Mouse (Mus musculus) hindbrain, embryonic 12.5 days (tissue): ENCODE data around the gene Ebf1. TPM values are rescaled to one million over a fixed set of nuclear protein-coding genes. Genes with fewer than 3 reads are reported as not detected.

Source experiments
- ATAC-seq: fragments of 200-750 bp; cut with Nextera tagmentation; 2 replicates; pipeline ENCODE4 v1.8.0; 2017; ENCODE audit warnings: moderate TSS enrichment; ENCODE audit not compliant: low FRiP score
- H3K27ac ChIP-seq: fragments of 300-500 bp; sonication (generic); 2 replicates; pipeline ENCODE4 v1.5.1; 2016; ENCODE audit warnings: mild to moderate bottlenecking
- H3K27me3 ChIP-seq: fragments of 300-500 bp; sonication (generic); 2 replicates; pipeline ENCODE4 v1.6.1; 2016; ENCODE audit warnings: mild to moderate bottlenecking
- H3K36me3 ChIP-seq: fragments of 300-500 bp; sonication (generic); 2 replicates; pipeline ENCODE4 v1.6.1; 2016; ENCODE audit warnings: mild to moderate bottlenecking
- H3K4me1 ChIP-seq: fragments of 300-500 bp; sonication (generic); 2 replicates; pipeline ENCODE4 v1.6.1; 2016
- H3K4me2 ChIP-seq: fragments of 300-500 bp; sonication (generic); replicated peaks from 2 replicates; pipeline ENCODE4 v1.6.1; 2016; ENCODE audit warnings: mild to moderate bottlenecking
- H3K4me3 ChIP-seq: fragments of 300-500 bp; sonication (generic); 2 replicates; pipeline ENCODE4 v1.5.1; 2016; ENCODE audit warnings: mild to moderate bottlenecking
- H3K9ac ChIP-seq: fragments of 300-500 bp; sonication (generic); 2 replicates; pipeline ENCODE4 v1.6.1; 2016; ENCODE audit warnings: mild to moderate bottlenecking, moderate library complexity
- H3K9me3 ChIP-seq: fragments of 300-500 bp; sonication (generic); replicated peaks from 2 replicates; pipeline ENCODE4 v1.6.1; 2016; ENCODE audit warnings: mild to moderate bottlenecking
- WGBS: fragments of 180-500 bp; shearing (Covaris S2); methylation state at CpG from one replicate; pipeline ENCODE4 v1.1.7; 2016; 5-methylcytosine and 5-hydroxymethylcytosine counted together
- polyA plus RNA-seq: library from polyadenylated mRNA; unstranded; fragments of >200 nt; fragmentation: Nextera tagmentation; extraction: Ambion mirVana; gene quantifications from 2 replicates; pipeline ENCODE4 v1.2.1, GENCODE M21; 2016

Gene Ebf1
- polyA plus RNA-seq, 1 experiment from 2014 or later: 111 TPM

DNA sequence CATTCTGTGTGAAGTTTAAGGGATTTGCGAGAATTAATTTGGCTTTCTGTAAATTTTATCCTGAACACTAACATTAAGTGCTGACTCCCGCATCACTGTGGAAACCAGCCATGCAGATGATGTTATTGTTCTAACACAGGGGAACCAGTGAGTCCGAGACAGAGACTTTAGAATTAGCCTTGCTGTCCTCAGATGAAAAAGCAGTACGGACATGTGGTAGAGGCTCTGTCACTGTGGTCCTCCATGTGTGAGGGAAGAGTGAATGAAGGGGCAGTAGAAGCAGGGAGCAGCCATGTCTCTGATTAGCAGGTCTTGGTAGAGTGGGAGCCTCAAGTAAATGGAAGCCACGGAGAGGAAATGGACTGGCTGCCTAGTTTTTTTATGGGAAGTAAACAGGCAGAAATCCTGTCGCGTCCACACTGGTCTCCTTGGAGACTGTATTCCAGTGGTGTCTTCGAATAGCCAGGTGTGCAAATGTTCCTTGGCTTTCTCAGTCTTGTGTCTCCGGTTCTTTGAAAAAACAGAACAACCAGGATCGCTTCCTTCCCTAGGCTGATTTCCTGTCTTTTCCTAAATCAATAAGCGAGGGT is 84.2 kb downstream of the Ebf1 start:
- Histone ChIP-seq H3K4me2 (no peak overlapping the region), H3K27ac (peak overlapping the region; percentile 60; the same call in 1 of the 2 replicates), H3K9ac (0 out of 2 replicates have a peak overlapping the region, but pooled peaks have one; percentile 2), H3K4me3 (no peak overlapping the region), H3K4me1 (peaks cover 25% of the 10 kb centered on the region), H3K9me3 (no peaks in the 10 kb centered on the region), H3K36me3 (no peaks in the 10 kb centered on the region), H3K27me3 (no peaks in the 10 kb centered on the region)
- no peak for ATAC-seq
- WGBS: 42% methylated on average over 11 of the region's 11 CpGs

- ATAC-seq: no peak
- Histone ChIP-seq H3K4me3 (no peak overlapping the region), H3K9ac (no peak overlapping the region), H3K9me3 (no peaks in the 10 kb centered on the region), H3K36me3 (no peaks in the 10 kb centered on the region), H3K4me1 (peaks cover 21% of the 10 kb centered on the region), H3K27me3 (no peaks in the 10 kb centered on the region), H3K27ac (no peak overlapping the region), H3K4me2 (no peak overlapping the region)
- WGBS: 57% methylated on average over 1 of the region's 1 CpGs
Measured at GRCm38 (mm10) chr11:44701864-44702263, 84.7 kb downstream of the Ebf1 start.

- H3K36me3 ChIP-seq: no peaks in the 10 kb centered on the region
- WGBS: 92% methylated on average over 8 of the region's 8 CpGs
- no peak overlapping the region for H3K9ac ChIP-seq
- no peaks in the 10 kb centered on the region for H3K9me3 ChIP-seq
- H3K4me1 ChIP-seq: peaks cover 18% of the 10 kb centered on the region
- no peak overlapping the region for H3K4me3 ChIP-seq
- ATAC-seq: no peak
- no peak overlapping the region for H3K27ac ChIP-seq
- no peak overlapping the region for H3K4me2 ChIP-seq
- H3K27me3 ChIP-seq: no peaks in the 10 kb centered on the region
Measured at GRCm38 (mm10) chr11:44702716-44703486, 85.8 kb downstream of the Ebf1 start.

DNA sequence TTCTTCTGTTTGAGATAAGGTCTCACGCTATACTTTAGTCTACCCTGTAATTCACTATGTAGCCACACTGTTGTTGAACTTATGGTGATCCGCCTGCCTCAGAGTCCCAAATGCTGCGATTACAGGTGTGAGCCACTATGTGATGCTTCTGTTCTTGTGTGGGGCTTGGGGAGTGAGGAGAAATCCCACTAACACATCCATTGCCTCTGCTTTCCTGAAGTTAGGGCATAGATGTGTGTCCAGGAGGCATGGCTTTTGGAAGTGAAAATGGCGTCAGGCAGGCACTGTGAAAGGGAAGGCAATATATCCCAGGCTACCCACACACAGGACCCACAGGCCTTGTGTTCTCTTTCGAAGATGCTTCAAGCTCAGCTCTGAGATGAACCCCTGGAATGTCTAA is 86.8 kb downstream of the Ebf1 start:
- H3K9ac ChIP-seq: no peak overlapping the region
- 94% methylated on average over 5 of the region's 5 CpGs for WGBS
- no peak overlapping the region for H3K27ac ChIP-seq
- no peak overlapping the region for H3K4me3 ChIP-seq
- no peaks in the 10 kb centered on the region for H3K36me3 ChIP-seq
- no peak overlapping the region for H3K4me2 ChIP-seq
- H3K27me3 ChIP-seq: no peaks in the 10 kb centered on the region
- H3K4me1 ChIP-seq: peaks cover 19% of the 10 kb centered on the region
- no peaks in the 10 kb centered on the region for H3K9me3 ChIP-seq
- no peak for ATAC-seq

- Histone ChIP-seq H3K4me1 (peaks cover 15% of the 10 kb centered on the region), H3K27ac (no peak overlapping the region)
- 100% methylated on average over 1 of the region's 1 CpGs for WGBS
Measured at GRCm38 (mm10) chr11:44705811-44706210, 88.7 kb downstream of the Ebf1 start.

GRCm38 (mm10) chr11:44706386-44706785 is 89.3 kb downstream of the Ebf1 start:
- no peak overlapping the region for H3K9ac ChIP-seq
- 76% methylated on average over 2 of the region's 2 CpGs for WGBS
- no peaks in the 10 kb centered on the region for H3K27me3 ChIP-seq
- no peaks in the 10 kb centered on the region for H3K36me3 ChIP-seq
- H3K27ac ChIP-seq: no peak overlapping the region
- no peak overlapping the region for H3K4me3 ChIP-seq
- no peak for ATAC-seq
- H3K9me3 ChIP-seq: no peaks in the 10 kb centered on the region
- no peak overlapping the region for H3K4me2 ChIP-seq
- peaks cover 11% of the 10 kb centered on the region for H3K4me1 ChIP-seq

More at GRCm38 (mm10) chr11:44705811-44706210, 88.7 kb downstream of the Ebf1 start:
- Histone ChIP-seq H3K27me3 (no peaks in the 10 kb centered on the region), H3K4me2 (no peak overlapping the region), H3K9me3 (no peaks in the 10 kb centered on the region), H3K36me3 (no peaks in the 10 kb centered on the region), H3K4me3 (no peak overlapping the region), H3K9ac (no peak overlapping the region)
- no peak for ATAC-seq

- 0 out of 2 replicates have a peak, but pooled peaks have one; percentile 16 for ATAC-seq
- no peak overlapping the region for H3K4me3 ChIP-seq
- WGBS: 5% methylated on average over 13 of the region's 13 CpGs
Measured at GRCm38 (mm10) chr11:44707381-44708289, 90.5 kb downstream of the Ebf1 start.

DNA sequence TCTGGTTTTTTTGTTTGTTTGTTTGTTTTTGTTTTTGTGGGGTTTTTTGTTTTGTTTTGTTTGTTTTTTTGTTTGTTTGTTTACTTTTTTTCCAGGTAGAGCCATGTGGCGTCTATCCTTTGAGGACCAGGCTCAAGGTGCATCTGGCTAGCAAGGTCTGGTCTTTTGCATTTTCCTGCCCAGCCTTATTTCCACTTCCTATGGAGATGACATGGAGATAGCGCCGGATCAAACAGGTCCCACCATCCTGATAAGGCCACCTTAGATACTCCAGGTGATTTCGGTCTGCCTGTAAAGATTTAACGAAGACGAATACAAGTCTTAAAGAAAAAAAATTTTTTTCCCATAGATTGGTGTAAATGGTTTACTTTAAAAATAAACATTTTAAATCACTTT is 91.2 kb downstream of the Ebf1 start:
- no peaks in the 10 kb centered on the region for H3K9me3 ChIP-seq
- no peaks in the 10 kb centered on the region for H3K27me3 ChIP-seq
- H3K4me2 ChIP-seq: no peak overlapping the region
- no peak overlapping the region for H3K27ac ChIP-seq
- H3K36me3 ChIP-seq: no peaks in the 10 kb centered on the region
- no peak overlapping the region for H3K9ac ChIP-seq
- ATAC-seq: no peak
- 76% methylated on average over 6 of the region's 6 CpGs for WGBS
- peaks cover 14% of the 10 kb centered on the region for H3K4me1 ChIP-seq
- H3K4me3 ChIP-seq: no peak overlapping the region

More at GRCm38 (mm10) chr11:44707381-44708289, 90.5 kb downstream of the Ebf1 start:
- Histone ChIP-seq H3K36me3 (no peaks in the 10 kb centered on the region), H3K27me3 (no peaks in the 10 kb centered on the region), H3K9ac (0 out of 2 replicates have a peak overlapping the region, but pooled peaks have one; percentile 1), H3K27ac (peak overlapping the region; percentile 68), H3K4me2 (peak overlapping the region; percentile 29; the same call in 1 of the 2 replicates), H3K9me3 (no peaks in the 10 kb centered on the region), H3K4me1 (peaks cover 11% of the 10 kb centered on the region)

DNA sequence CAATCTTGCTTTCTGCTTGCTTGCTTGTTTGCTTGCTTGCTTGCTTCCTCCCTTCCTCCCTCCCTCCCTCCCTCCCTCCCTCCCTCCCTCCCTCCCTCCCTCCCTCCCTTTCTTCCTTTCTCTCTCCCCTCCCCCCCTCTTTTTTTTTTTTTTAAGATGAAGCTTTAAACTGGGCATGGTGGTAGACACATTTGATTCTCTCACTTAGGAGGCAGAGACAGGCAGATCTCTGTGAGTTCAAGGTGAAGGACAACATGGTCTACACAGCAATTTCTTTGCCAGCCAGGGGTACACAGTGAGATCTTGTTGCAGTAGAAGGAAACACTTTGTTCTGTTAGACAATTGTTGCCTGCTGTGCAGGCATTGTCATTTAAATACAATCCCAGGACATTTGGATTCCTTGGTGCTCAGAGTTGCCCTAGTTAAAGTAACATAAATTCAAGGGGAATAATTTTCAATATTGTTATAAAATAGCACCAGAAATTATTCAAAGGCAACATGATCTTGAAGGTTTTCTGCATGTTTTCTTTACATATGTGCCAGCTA is 92.0 kb downstream of the Ebf1 start:
- ATAC-seq: no peak
- H3K27ac ChIP-seq: no peak overlapping the region
- H3K4me2 ChIP-seq: no peak overlapping the region
- H3K4me1 ChIP-seq: peaks cover 15% of the 10 kb centered on the region
- no peaks in the 10 kb centered on the region for H3K9me3 ChIP-seq
- H3K9ac ChIP-seq: no peak overlapping the region
- no peaks in the 10 kb centered on the region for H3K36me3 ChIP-seq
- no peaks in the 10 kb centered on the region for H3K27me3 ChIP-seq
- H3K4me3 ChIP-seq: no peak overlapping the region

DNA sequence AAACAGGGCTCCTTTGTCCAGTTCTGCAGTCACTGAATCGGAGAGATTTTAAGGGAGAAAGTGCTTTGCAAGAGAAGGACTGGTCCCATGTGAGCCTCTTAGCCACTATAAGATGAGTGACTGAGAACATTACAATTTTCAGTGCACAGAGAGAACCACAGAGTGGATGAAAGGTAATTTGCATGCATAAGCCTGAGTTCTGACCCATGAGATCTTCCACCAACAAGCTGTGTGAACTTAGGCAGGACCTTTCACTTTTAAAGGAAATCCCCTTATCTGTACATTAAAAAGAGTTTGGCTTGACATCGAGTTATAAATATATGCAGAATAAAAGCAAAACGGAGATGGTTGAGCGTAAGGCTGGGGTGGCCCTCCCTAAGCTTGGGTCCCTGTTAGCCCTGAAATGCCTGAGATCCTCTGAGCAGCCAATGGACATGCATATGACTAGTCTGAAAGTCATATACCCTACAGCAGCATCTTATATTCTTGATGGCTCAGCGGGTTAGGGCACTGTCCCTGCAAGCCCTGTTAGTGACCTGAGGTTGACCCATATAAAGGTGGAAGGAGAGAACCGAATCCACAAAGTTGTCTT is 92.8 kb downstream of the Ebf1 start:
- H3K4me2 ChIP-seq: no peak overlapping the region
- no peak overlapping the region for H3K9ac ChIP-seq
- H3K4me1 ChIP-seq: peaks cover 22% of the 10 kb centered on the region
- H3K27me3 ChIP-seq: no peaks in the 10 kb centered on the region
- H3K4me3 ChIP-seq: no peak overlapping the region
- no peak overlapping the region for H3K27ac ChIP-seq
- H3K36me3 ChIP-seq: no peaks in the 10 kb centered on the region
- no peak for ATAC-seq
- WGBS: 73% methylated on average over 6 of the region's 6 CpGs
- no peaks in the 10 kb centered on the region for H3K9me3 ChIP-seq

GRCm38 (mm10) chr11:44710861-44711260 is 93.7 kb downstream of the Ebf1 start:
- H3K4me2 ChIP-seq: no peak overlapping the region
- no peak overlapping the region for H3K27ac ChIP-seq
- H3K27me3 ChIP-seq: no peaks in the 10 kb centered on the region
- ATAC-seq: no peak
- no peaks in the 10 kb centered on the region for H3K9me3 ChIP-seq
- no peak overlapping the region for H3K4me3 ChIP-seq
- no peaks in the 10 kb centered on the region for H3K36me3 ChIP-seq
- no peak overlapping the region for H3K9ac ChIP-seq
- peaks cover 27% of the 10 kb centered on the region for H3K4me1 ChIP-seq
